Mouse (Mus musculus) olfactory bulb, adult 2 months (tissue): ENCODE measurements around the gene Cebpzos. TPM values are rescaled to one million over a fixed set of nuclear protein-coding genes. Genes with fewer than 3 reads are reported as not detected.

Experiments
- H3K27ac ChIP-seq: fragments of 200-500 bp; 2 replicates; pipeline ENCODE4 v1.5.1; 2012; ENCODE audit warnings: low read depth, low read length; ENCODE audit not compliant: insufficient read depth
- H3K4me1 ChIP-seq: fragments of 200-500 bp; 2 replicates; pipeline ENCODE4 v1.6.1; 2012; ENCODE audit warnings: low read length; ENCODE audit not compliant: control insufficient read depth, insufficient read depth
- H3K4me3 ChIP-seq: fragments of 200-500 bp; 2 replicates; pipeline ENCODE4 v1.5.1; 2012; ENCODE audit warnings: mild to moderate bottlenecking, low read depth, low read length, moderate library complexity; ENCODE audit not compliant: insufficient read depth
- CTCF ChIP-seq: fragments of 200-500 bp; IDR thresholded peaks from 2 replicates; pipeline ENCODE4 v1.5.1; 2012; ENCODE audit warnings: low read depth, mild to moderate bottlenecking, low read length, moderate library complexity; ENCODE audit not compliant: insufficient read depth
- POLR2A ChIP-seq: fragments of 200-500 bp; IDR thresholded peaks from 2 replicates; pipeline ENCODE4 v1.6.1; 2012; ENCODE audit warnings: mild to moderate bottlenecking, low read depth, low read length, moderate library complexity; ENCODE audit not compliant: insufficient read depth
- WGBS: fragments of 180-500 bp; shearing (Covaris S2); methylation state at CpG from one replicate; pipeline ENCODE4 v1.1.7; 2018; 5-methylcytosine and 5-hydroxymethylcytosine counted together
- polyA plus RNA-seq: library from polyadenylated mRNA; stranded (reverse); fragments of >200 nt; gene quantifications from 2 replicates; pipeline ENCODE4 v1.2.4, GENCODE M21; 2012; ENCODE audit warnings: low replicate concordance; ENCODE audit not compliant: missing spikeins, insufficient read depth, insufficient read length

Gene Cebpzos
- polyA plus RNA-seq, 1 experiment, result not detected

DNA sequence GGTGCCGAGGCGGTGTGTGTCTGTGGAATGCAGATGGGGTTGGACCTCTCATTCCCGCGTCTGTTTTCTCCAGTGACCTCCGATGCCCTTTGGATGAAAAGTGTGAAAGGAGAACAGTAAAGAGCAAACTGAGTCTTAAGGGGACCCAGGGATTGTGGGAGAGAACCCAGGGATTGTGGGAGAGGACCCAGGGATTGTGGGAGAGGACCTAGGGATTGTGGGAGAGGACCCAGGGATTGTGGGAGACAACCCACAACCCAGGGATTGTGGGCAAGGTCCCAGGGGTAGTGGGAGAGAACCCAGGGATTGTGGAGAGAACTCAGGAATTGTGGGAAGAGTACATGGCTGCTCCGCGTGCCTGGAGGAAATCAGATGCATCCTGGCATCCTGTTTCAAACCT is 21.3 kb upstream of the Cebpzos start:
- Histone ChIP-seq H3K4me1 (peaks cover 5% of the 10 kb centered on the region), H3K4me3 (no peak overlapping the region), H3K27ac (no peak overlapping the region)
- WGBS, result 74% methylated on average over 7 of the region's 7 CpGs
- TF ChIP-seq CTCF (no peak), POLR2A (no peak)

DNA sequence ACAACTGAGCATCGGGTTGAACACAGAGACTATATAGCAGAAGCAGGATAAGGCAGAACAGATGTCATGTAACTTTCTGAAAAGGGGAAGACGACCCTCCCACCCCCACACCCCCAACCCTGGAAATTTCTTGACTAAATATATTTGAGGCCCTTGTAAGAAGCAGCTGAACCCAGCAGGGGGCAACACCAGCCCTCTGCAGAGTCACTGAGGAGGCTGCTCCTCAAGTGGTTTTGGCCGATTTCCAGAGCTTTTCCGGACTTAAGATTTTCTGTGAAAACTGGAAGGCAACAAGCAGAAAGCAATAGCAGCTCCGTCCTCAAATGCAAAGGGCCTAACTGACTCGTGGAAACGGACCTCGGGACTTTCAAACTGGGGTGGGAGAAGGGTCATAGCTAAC is 20.9 kb upstream of the Cebpzos start:
- Histone ChIP-seq H3K4me1 (peaks cover 5% of the 10 kb centered on the region), H3K4me3 (peak overlapping the region; percentile 32), H3K27ac (no peak overlapping the region)
- TF ChIP-seq CTCF (peak; percentile 32; the same call in 1 of the 2 replicates), POLR2A (no peak)
- WGBS, result 5% methylated on average over 8 of the region's 8 CpGs

DNA sequence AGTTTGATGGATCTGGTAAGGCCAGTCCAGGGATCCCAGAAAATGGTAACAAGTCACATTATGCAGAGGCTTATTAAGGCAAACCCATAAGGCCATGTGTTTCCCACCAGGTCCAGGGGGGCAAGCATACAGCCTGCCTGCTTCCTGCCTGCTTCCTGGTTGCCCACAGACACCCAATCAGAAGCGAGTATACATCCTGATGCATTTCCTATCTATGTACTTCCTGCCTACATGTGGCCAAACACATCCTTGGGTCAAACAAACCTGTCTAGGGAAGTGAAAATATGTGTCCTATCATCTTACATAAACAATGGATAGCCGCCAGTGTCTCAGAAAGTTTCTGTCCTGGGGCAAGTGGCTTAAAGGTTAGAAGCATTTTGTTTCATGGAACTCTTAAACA is 13.1 kb upstream of the Cebpzos start:
- no peak overlapping the region for H3K4me3 ChIP-seq
- no peaks in the 10 kb centered on the region for H3K4me1 ChIP-seq
- 93% methylated on average over 2 of the region's 2 CpGs for WGBS
- H3K27ac ChIP-seq, result no peak overlapping the region
- TF ChIP-seq CTCF, result no peak

DNA sequence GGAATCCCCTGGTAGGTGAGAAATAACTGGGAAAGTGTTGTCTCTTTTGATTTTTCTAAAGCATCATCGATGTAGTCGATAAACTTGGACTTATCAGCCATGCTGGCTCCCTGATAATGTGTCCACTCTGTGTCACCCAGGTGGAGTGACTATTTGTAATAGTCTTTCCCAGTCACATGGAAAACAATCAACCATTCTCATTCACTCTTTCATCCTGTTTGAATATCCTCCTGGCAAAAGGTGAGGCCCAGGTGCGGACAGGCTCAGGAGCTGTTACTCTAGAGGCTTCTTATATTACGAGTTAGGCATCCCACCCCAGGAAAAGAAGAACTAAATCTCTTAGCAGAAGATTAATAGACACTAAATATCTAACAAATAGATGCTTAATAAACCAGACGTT is 9.4 kb upstream of the Cebpzos start, which contains the start of gene Sult6b1:
Gene Sult6b1, minus strand, starts transcription at position 101 of the 400 bp plus-strand sequence.
- TF ChIP-seq POLR2A (no peak), CTCF (no peak)
- WGBS, result 86% methylated on average over 5 of the region's 5 CpGs
- H3K4me1 ChIP-seq, result no peaks in the 10 kb centered on the region
- no peak within 1 kb of the TSS for H3K27ac ChIP-seq
- H3K4me3 ChIP-seq, result no peak within 1 kb of the TSS

DNA sequence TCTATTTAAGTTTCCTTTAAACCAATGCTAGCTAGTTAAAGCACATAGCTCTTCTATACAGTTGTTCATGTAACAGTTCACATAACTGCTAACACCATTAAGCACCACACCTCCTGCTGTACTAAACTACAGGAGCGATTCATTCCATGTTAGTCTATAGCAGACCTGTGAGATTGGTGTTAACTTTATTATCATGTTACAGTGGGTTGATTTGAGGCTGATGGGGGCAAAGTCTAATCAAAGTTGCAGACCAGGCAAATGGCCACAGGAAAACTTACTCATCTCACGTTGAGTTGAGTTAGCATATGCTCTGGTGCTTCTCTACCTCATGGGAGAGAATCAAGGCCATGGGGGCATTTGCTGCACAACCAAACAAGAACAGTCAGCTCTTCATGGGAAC is 6.9 kb upstream of the Cebpzos start:
- peaks cover 4% of the 10 kb centered on the region; the same call in 1 of the 2 replicates for H3K4me1 ChIP-seq
- H3K4me3 ChIP-seq, result no peak overlapping the region
- no peak overlapping the region for H3K27ac ChIP-seq
- TF ChIP-seq CTCF (no peak), POLR2A (no peak)
- 78% methylated on average over 2 of the region's 2 CpGs for WGBS

DNA sequence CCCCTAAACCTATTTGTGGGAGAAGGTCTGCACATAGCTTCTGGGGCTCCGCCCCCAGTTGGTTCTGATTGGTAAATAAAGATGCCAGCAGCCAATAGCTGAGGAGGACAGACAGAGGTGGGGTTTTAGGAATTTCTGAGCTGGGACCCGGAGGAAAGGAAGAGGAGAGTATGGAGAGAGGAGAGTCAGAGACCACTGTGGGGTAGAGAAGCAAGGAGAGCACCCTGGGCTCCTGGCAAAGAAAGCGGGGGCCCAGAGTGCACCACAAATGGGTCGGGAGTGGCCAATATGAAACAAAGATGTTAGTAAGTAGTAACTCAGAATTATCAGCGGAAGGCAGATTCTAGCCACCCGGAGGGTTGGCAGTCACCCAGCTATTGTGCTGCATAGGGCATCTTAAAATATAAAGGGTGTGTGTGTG is 3.4 kb upstream of the Cebpzos start:
- Histone ChIP-seq H3K4me3 (peak overlapping the region; percentile 51), H3K4me1 (peaks cover 7% of the 10 kb centered on the region), H3K27ac (peak overlapping the region; percentile 45; the same call in 1 of the 2 replicates)
- TF ChIP-seq CTCF, result no peak
- 0 out of 2 replicates have a peak, but pooled peaks have one; percentile 36 for TF ChIP-seq POLR2A
- 16% methylated on average over 6 of the region's 6 CpGs for WGBS

DNA sequence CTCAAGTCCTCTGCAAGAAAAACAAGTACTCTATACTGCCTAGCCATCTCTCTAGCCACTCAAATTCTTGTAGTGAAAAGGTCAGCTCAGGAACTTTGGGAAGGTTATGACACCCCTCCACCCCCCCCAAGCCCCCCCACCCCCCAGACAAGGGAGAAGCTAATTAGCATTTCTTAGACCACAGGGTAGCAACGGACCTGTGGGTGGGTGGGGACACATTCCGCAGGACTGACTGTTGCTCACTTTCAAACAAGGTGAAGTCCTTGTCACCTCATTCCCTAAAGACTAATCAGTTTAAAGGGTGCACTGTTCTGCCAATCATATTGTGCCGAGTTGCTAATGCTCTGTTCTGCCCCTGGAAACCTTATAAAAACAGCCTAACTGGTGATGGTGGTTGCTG is 2.4 kb upstream of the Cebpzos start:
- 76% methylated on average over 3 of the region's 3 CpGs for WGBS
- TF ChIP-seq POLR2A (no peak), CTCF (no peak)
- Histone ChIP-seq H3K27ac (no peak overlapping the region), H3K4me1 (peaks cover 7% of the 10 kb centered on the region), H3K4me3 (no peak overlapping the region)

DNA sequence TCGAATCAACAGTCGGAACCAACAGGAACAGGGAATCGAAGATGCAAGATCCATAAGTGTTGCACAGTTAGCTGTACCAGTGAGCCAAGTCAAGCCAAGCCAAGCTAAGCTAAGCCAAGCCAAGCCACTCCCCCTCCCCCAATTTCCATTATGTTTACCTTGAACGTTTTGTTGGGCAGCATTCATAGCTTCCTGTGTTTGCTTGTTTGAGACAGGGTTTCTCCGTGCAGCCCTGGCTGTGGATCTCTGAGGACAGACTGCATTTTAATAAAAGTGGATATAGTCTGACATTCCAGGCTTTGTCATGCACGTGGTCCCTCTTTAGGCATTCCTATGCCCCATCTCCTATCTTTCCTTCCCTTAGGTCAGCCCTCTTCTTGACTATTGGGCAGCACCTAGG is 528 bp upstream of the Cebpzos start:
- 45% methylated on average over 6 of the region's 6 CpGs for WGBS
- Histone ChIP-seq H3K27ac (peak overlapping the region; percentile 48; the same call in 1 of the 2 replicates), H3K4me1 (peaks cover 7% of the 10 kb centered on the region), H3K4me3 (peak overlapping the region; percentile 81)
- no peak for TF ChIP-seq CTCF
- TF ChIP-seq POLR2A, result no peak

DNA sequence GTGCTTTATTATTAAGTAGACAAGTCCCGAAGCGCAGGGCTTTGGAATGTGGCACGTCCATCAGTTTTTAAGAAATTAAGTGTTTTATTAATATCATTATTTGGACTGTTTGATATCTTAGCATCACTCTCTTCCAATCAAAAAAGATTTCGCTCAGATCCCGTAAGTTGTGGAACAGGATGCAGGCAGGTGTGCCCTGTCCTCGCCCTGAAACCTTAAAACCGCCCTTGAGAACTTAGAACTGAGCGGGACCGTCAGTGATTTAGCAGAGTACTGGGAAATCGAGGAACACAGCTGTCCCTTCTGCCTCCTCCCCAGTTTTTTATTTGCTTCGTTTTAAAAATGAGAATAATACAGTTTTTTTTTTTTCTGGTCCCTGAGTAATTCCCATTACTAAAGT is 599 bp downstream of the Cebpzos start:
- H3K4me3 ChIP-seq, result peak overlapping the region; percentile 81
- no peak for TF ChIP-seq POLR2A
- TF ChIP-seq CTCF, result no peak
- under 1% methylated on average over 11 of the region's 11 CpGs for WGBS

DNA sequence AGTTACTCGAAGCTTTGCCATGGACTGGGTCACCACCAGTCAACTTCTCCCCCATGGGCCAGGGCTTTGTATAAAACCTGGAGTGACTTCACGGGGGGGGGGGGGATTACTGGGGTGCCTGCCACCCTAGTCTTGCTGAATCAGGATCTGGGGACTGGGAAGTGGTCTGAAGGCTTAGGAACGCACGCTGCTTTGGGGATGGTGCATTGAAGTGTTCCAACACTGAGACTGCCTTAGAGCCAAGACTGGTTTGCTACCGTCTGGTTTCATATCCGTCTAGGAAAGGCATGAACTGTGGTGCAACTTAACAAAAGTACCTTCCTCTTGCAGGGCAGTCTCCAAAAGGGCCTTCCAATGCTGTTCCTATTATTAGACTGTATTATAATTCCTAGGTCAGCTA is 1.4 kb downstream of the Cebpzos start:
- WGBS, result 30% methylated on average over 6 of the region's 6 CpGs
- no peak overlapping the region for H3K27ac ChIP-seq
- no peak for TF ChIP-seq POLR2A
- no peak for TF ChIP-seq CTCF
- H3K4me1 ChIP-seq, result peaks cover 7% of the 10 kb centered on the region
- no peak overlapping the region for H3K4me3 ChIP-seq

More for the DNA sequence above, 599 bp downstream of the Cebpzos start:
- Histone ChIP-seq H3K27ac (peak overlapping the region; percentile 48), H3K4me1 (peaks cover 7% of the 10 kb centered on the region)
